Mouse (Mus musculus) stomach, postnatal 0 days (tissue): Measurements from ENCODE around the gene Nck1. TPM values are rescaled to one million over a fixed set of nuclear protein-coding genes. Genes with fewer than 3 reads are reported as not detected.

ENCODE experiments used
- ATAC-seq: fragments of 200-750 bp; cut with Nextera tagmentation; 2 replicates; pipeline ENCODE4 v1.8.0; 2017; ENCODE audit not compliant: low FRiP score, low TSS enrichment
- DNase-seq: peaks from one replicate; pipeline ENCODE4 v3.0.0-alpha.2; 2016; ENCODE audit warnings: low spot score
- H3K27ac ChIP-seq: fragments of 300-500 bp; sonication (generic); replicated peaks from 2 replicates; pipeline ENCODE4 v1.5.1; 2014; ENCODE audit warnings: mild to moderate bottlenecking, control low read depth
- H3K27me3 ChIP-seq: fragments of 300-500 bp; sonication (generic); 2 replicates; pipeline ENCODE4 v1.6.1; 2014; ENCODE audit warnings: low read length; ENCODE audit not compliant: control insufficient read depth, insufficient read depth
- H3K36me3 ChIP-seq: fragments of 300-500 bp; sonication (generic); 2 replicates; pipeline ENCODE4 v1.6.1; 2014; ENCODE audit warnings: low read length, mixed read lengths; ENCODE audit not compliant: control insufficient read depth, insufficient read depth
- H3K4me1 ChIP-seq: fragments of 300-500 bp; sonication (generic); replicated peaks from 2 replicates; pipeline ENCODE4 v1.6.1; 2014; ENCODE audit warnings: antibody characterized with exemption; ENCODE audit not compliant: control insufficient read depth, insufficient read depth
- H3K4me2 ChIP-seq: fragments of 300-500 bp; sonication (generic); replicated peaks from 2 replicates; pipeline ENCODE4 v1.6.1; 2014; ENCODE audit warnings: low read depth, mild to moderate bottlenecking, control low read depth, moderate library complexity
- H3K4me3 ChIP-seq: fragments of 300-500 bp; sonication (generic); 2 replicates; pipeline ENCODE4 v1.5.1; 2014; ENCODE audit warnings: low read depth, low read length, control low read depth
- H3K9ac ChIP-seq: fragments of 300-500 bp; sonication (generic); 2 replicates; pipeline ENCODE4 v1.6.1; 2014; ENCODE audit warnings: mild to moderate bottlenecking, low read length, control low read depth, mixed read lengths
- H3K9me3 ChIP-seq: fragments of 300-500 bp; sonication (generic); 2 replicates; pipeline ENCODE4 v1.6.1; 2016; ENCODE audit warnings: low read length; ENCODE audit not compliant: control insufficient read depth
- CTCF ChIP-seq: IDR thresholded peaks from 2 replicates; pipeline ENCODE4 v1.5.1; 2016; ENCODE audit warnings: antibody characterized with exemption, low read depth, mild to moderate bottlenecking, moderate library complexity
- EP300 ChIP-seq: optimal IDR thresholded peaks from 2 replicates; pipeline ENCODE3; 2016; ENCODE audit warnings: antibody characterized with exemption
- WGBS: fragments of 180-500 bp; shearing (Covaris S2); extraction: QIAGEN DNeasy Blood & Tissue Kit; methylation state at CpG from one replicate; pipeline ENCODE4 v1.1.7; 2014; 5-methylcytosine and 5-hydroxymethylcytosine counted together
- polyA plus RNA-seq: library from polyadenylated mRNA; unstranded; fragments of >200 nt; fragmentation: Nextera tagmentation; extraction: Ambion mirVana; gene quantifications from 2 replicates; pipeline ENCODE4 v1.2.1, GENCODE M21; 2015

The Nck1 gene
- polyA plus RNA-seq, 1 experiment from 2014 or later: 44.7 TPM

GRCm38 (mm10) chr9:100569798-100570625, 24.1 kb upstream of the Nck1 start:
- no peaks in the 10 kb centered on the region for H3K9me3 ChIP-seq
- peak; percentile 68 for DNase-seq
- H3K9ac ChIP-seq: peak overlapping the region; percentile 67
- 11% methylated on average over 32 of the region's 32 CpGs for WGBS
- TF ChIP-seq EP300 (no peak), CTCF (peak; percentile 51)
- peak overlapping the region; percentile 56 for H3K27ac ChIP-seq
- ATAC-seq: peak; percentile 73
- H3K4me3 ChIP-seq: peak overlapping the region; percentile 61
- H3K4me2 ChIP-seq: peak overlapping the region; percentile 95
- H3K27me3 ChIP-seq: no peaks in the 10 kb centered on the region
- H3K4me1 ChIP-seq: 0 out of 2 replicates have a peak, but pooled peaks cover 2% of the 10 kb centered on the region
- H3K36me3 ChIP-seq: no peaks in the 10 kb centered on the region

- H3K36me3 ChIP-seq: no peaks in the 10 kb centered on the region
- TF ChIP-seq CTCF (no peak), EP300 (no peak)
- WGBS: 78% methylated on average over 10 of the region's 10 CpGs
- ATAC-seq (no peak), DNase-seq (no peak)
- H3K27me3 ChIP-seq: no peaks in the 10 kb centered on the region
- H3K9me3 ChIP-seq: no peaks in the 10 kb centered on the region
- no peak overlapping the region for H3K27ac ChIP-seq
- H3K9ac ChIP-seq: no peak overlapping the region
- H3K4me1 ChIP-seq: no peaks in the 10 kb centered on the region
- H3K4me2 ChIP-seq: no peak overlapping the region
- no peak overlapping the region for H3K4me3 ChIP-seq
Observed at GRCm38 (mm10) chr9:100560251-100560890, 14.4 kb upstream of the Nck1 start.

- ATAC-seq: no peak
- no peak overlapping the region for H3K27ac ChIP-seq
- no peak for DNase-seq
- no peaks in the 10 kb centered on the region for H3K9me3 ChIP-seq
- H3K36me3 ChIP-seq: no peaks in the 10 kb centered on the region
- no peak overlapping the region for H3K9ac ChIP-seq
- H3K27me3 ChIP-seq: no peaks in the 10 kb centered on the region
- no peak overlapping the region for H3K4me3 ChIP-seq
- no peaks in the 10 kb centered on the region for H3K4me1 ChIP-seq
- no peak for TF ChIP-seq CTCF
- no peak for TF ChIP-seq EP300
- H3K4me2 ChIP-seq: no peak overlapping the region
Observed at GRCm38 (mm10) chr9:100558991-100559390, 13.1 kb upstream of the Nck1 start.

GRCm38 (mm10) chr9:100558023-100558573, 12.2 kb upstream of the Nck1 start:
- Histone ChIP-seq H3K4me2 (no peak overlapping the region), H3K4me1 (no peaks in the 10 kb centered on the region), H3K27me3 (no peaks in the 10 kb centered on the region), H3K9me3 (no peaks in the 10 kb centered on the region), H3K36me3 (peaks cover 1% of the 10 kb centered on the region; the same call in 1 of the 2 replicates), H3K4me3 (no peak overlapping the region), H3K27ac (no peak overlapping the region), H3K9ac (no peak overlapping the region)
- DNase-seq (no peak), ATAC-seq (no peak)
- 86% methylated on average over 4 of the region's 4 CpGs for WGBS
- TF ChIP-seq CTCF (no peak), EP300 (no peak)

GRCm38 (mm10) chr9:100555686-100556085, 9.8 kb upstream of the Nck1 start:
- H3K4me1 ChIP-seq: no peaks in the 10 kb centered on the region
- no peak for ATAC-seq

More at GRCm38 (mm10) chr9:100555686-100556085, 9.8 kb upstream of the Nck1 start:
- Histone ChIP-seq H3K36me3 (peaks cover 4% of the 10 kb centered on the region; the same call in 1 of the 2 replicates), H3K4me2 (no peak overlapping the region), H3K27me3 (no peaks in the 10 kb centered on the region), H3K9me3 (no peaks in the 10 kb centered on the region), H3K27ac (no peak overlapping the region), H3K9ac (no peak overlapping the region), H3K4me3 (no peak overlapping the region)
- WGBS: 53% methylated on average over 5 of the region's 5 CpGs
- TF ChIP-seq EP300 (no peak), CTCF (no peak)
- no peak for DNase-seq
